Mouse (Mus musculus) cerebellum, adult 9-11 months (tissue): ENCODE measurements around the gene Dusp19.

Experiments used
- DNase-seq: peaks from one replicate; pipeline ENCODE4 v3.0.0; 2022

Gene Dusp19

GRCm38 (mm10) chr2:80616854-80617737, at the start of gene Dusp19, which contains the start of gene Nup35:
Dusp19 (plus strand) TSS chr2:80617045.
Nup35 (plus strand) TSS chr2:80617236.
- peak; percentile 93 for DNase-seq

- peak; percentile 42 for DNase-seq
Measured at GRCm38 (mm10) chr2:80567411-80567810, 49.4 kb upstream of the Dusp19 start.

GRCm38 (mm10) chr2:80570656-80571055, 46.2 kb upstream of the Dusp19 start:
- DNase-seq, result no peak

- DNase-seq, result no peak
Measured at GRCm38 (mm10) chr2:80577286-80577685, 39.6 kb upstream of the Dusp19 start.

- DNase-seq, result no peak
Measured at GRCm38 (mm10) chr2:80579253-80579891, 37.5 kb upstream of the Dusp19 start.

GRCm38 (mm10) chr2:80580311-80580961, 36.4 kb upstream of the Dusp19 start:
- peak; percentile 53 for DNase-seq

- peak; percentile 91 for DNase-seq
Measured at GRCm38 (mm10) chr2:80581043-80581711, 35.7 kb upstream of the Dusp19 start, which contains the start of gene Nckap1. Nckap1 (minus strand) TSS chr2:80581380.

- no peak for DNase-seq
Measured at GRCm38 (mm10) chr2:80582356-80582755, 34.5 kb upstream of the Dusp19 start.

GRCm38 (mm10) chr2:80594215-80594918, 22.5 kb upstream of the Dusp19 start:
- DNase-seq, result no peak

- DNase-seq, result no peak
Measured at GRCm38 (mm10) chr2:80596960-80597359, 19.9 kb upstream of the Dusp19 start.

- DNase-seq, result no peak
Measured at GRCm38 (mm10) chr2:80599850-80600249, 17.0 kb upstream of the Dusp19 start.

GRCm38 (mm10) chr2:80600611-80601010, 16.2 kb upstream of the Dusp19 start:
- no peak for DNase-seq

- no peak for DNase-seq
Measured at GRCm38 (mm10) chr2:80602756-80603155, 14.1 kb upstream of the Dusp19 start.

- DNase-seq, result peak; percentile 12
Measured at GRCm38 (mm10) chr2:80603771-80604426, 12.9 kb upstream of the Dusp19 start.

- no peak for DNase-seq
Measured at GRCm38 (mm10) chr2:80612286-80612685, 4.6 kb upstream of the Dusp19 start.

- DNase-seq, result peak; percentile 30
Measured at GRCm38 (mm10) chr2:80612796-80613195, 4.0 kb upstream of the Dusp19 start.

GRCm38 (mm10) chr2:80618991-80619390, 2.1 kb downstream of the Dusp19 start:
- no peak for DNase-seq

GRCm38 (mm10) chr2:80621921-80622320, 5.1 kb downstream of the Dusp19 start:
- no peak for DNase-seq

GRCm38 (mm10) chr2:80624523-80624922, 7.7 kb downstream of the Dusp19 start:
- no peak for DNase-seq

- DNase-seq, result no peak
Measured at GRCm38 (mm10) chr2:80632336-80633026, 15.6 kb downstream of the Dusp19 start.
